Mouse (Mus musculus): Measurements from ENCODE around the gene Trip6. TPM values are rescaled to one million over a fixed set of nuclear protein-coding genes. Genes with fewer than 3 reads are reported as not detected.

Trip6 gene
- total and polyA plus RNA-seq, 3 experiments, result 0.86 to 3.9 (median 1.8) TPM

DNA sequence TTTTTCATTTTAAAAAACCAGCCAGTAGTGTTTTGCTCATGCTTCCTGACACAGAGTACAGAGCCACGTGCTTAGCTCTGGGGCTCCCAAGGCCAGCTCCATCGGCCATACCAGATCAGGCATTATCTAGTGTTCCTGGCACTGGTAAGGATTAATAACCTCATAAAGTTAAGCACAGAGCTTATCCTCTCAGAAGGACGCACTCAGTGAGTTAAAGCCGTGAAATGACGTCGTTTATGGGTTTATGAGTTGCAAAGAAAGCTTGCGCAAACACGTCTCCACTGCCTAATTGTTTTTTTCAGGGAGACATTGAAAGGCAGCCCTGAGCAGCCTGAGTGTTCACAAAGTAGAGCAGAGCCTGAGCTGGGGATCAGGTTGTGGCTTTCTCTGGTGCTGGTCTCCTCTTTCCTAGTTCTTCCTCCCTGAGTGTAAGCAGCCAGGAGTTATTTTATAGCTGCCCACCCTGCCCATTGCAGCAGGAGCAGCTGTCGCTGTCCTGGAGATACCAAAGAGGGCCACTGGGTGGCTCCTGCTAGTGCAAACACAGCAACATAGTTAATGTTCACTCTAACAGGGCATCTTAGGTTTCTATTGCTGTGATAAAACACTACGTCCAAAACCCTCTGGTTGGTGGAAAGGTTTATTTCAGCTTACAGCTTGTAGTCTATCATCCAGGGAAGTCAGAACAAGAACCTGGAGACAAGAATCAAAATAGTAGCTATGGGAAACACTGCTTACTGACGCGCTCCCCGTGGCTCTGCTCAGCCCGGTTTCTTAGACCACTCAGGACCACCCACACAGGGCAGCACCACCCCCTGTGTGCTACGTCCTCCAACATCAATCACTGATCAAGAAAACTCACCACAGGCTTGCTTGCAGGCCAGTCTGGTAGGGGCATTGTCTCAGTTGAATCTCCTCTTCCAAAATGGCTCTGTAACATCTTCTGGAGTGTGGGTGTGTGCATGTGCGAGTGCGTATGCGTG is 36.6 kb downstream of the Trip6 start:
- H3K4me3 ChIP-seq (replicated peaks in 1 of 3; ENCODE audit: low read depth in 2 of 3, low read length in 2 of 3, poor library complexity in 1 of 3), result no peak overlapping the region
- H3K27ac ChIP-seq (ENCODE audit: insufficient read depth, low read depth), result no peak overlapping the region
- H3K9me3 ChIP-seq (replicated peaks; ENCODE audit: low read length), result peaks cover 11% of the 10 kb centered on the region
- no peaks in the 10 kb centered on the region for H3K36me3 ChIP-seq (replicated peaks in 1 of 2; ENCODE audit: control insufficient read depth in 1 of 2, insufficient read depth in 1 of 2, low read length in 1 of 2)
- TF ChIP-seq JUN (IDR thresholded peaks at IDR 0.05; ENCODE audit: insufficient read depth, low read depth, low read length), result no peak
- TF ChIP-seq CHD1 (IDR thresholded peaks at IDR 0.05; ENCODE audit: low read depth, low read length), result no peak
- TF ChIP-seq MAZ (IDR thresholded peaks at IDR 0.05; ENCODE audit: low read depth, low read length), result no peak
- TF ChIP-seq CTCF (conservative IDR thresholded peaks at IDR 0.05 in 1 of 2, IDR thresholded peaks at IDR 0.05 in 1 of 2; ENCODE audit: low read depth in 2 of 2, low read length in 2 of 2), result peak in 1 of 2 experiments; percentile 55; a peak in 2 of 4 replicates
- peak; percentile 57 for TF ChIP-seq SMC3 (IDR thresholded peaks at IDR 0.05; ENCODE audit: low read depth, low read length)
- no peak for TF ChIP-seq RCOR1 (conservative IDR thresholded peaks at IDR 0.05; ENCODE audit: low read depth, low read length)
- TF ChIP-seq ZKSCAN1 (IDR thresholded peaks at IDR 0.05; ENCODE audit: borderline replicate concordance, low read depth, low read length), result no peak
- TF ChIP-seq BHLHE40 (IDR thresholded peaks at IDR 0.05; ENCODE audit: low read depth, low read length), result no peak
- peak; percentile 13 for TF ChIP-seq RAD21 (IDR thresholded peaks at IDR 0.05; ENCODE audit: low read depth, low read length)
- TF ChIP-seq NELFE (IDR thresholded peaks at IDR 0.05; ENCODE audit: low read depth, low read length), result no peak
- TF ChIP-seq TCF12 (IDR thresholded peaks at IDR 0.05; ENCODE audit: low read depth, low read length), result no peak
- TF ChIP-seq USF1 (IDR thresholded peaks at IDR 0.05; ENCODE audit: low read depth, low read length), result no peak
- no peak for TF ChIP-seq POLR2AphosphoS2 (IDR thresholded peaks at IDR 0.05; ENCODE audit: low read depth, low read length)
- TF ChIP-seq USF2 (conservative IDR thresholded peaks at IDR 0.05; ENCODE audit: low read depth, low read length), result no peak
- no peak for TF ChIP-seq UBTF (IDR thresholded peaks at IDR 0.05; ENCODE audit: low read depth, low read length)
- no peak for TF ChIP-seq EP300 (IDR thresholded peaks at IDR 0.05; ENCODE audit: low read length)
- TF ChIP-seq JUND (conservative IDR thresholded peaks at IDR 0.05; ENCODE audit: low read depth, low read length), result no peak
- no peak for TF ChIP-seq NRF1 (IDR thresholded peaks at IDR 0.05; ENCODE audit: low read depth, low read length)
- TF ChIP-seq CHD2 (IDR thresholded peaks at IDR 0.05; ENCODE audit: low read length), result no peak
- TF ChIP-seq MAX (IDR thresholded peaks at IDR 0.05; ENCODE audit: low read length), result no peak
- no peak for TF ChIP-seq KAT2A (IDR thresholded peaks at IDR 0.05; ENCODE audit: insufficient replicate concordance, low read length)
- no peak overlapping the region for H3K4me2 ChIP-seq (ENCODE audit: insufficient read depth, low read depth, poor library complexity, severe bottlenecking)
- in situ Hi-C loops (cut with MboI; ENCODE audit: low pct_ligation_motif_present, low pct_unique_long_range_greater_than_20kb, low sequenced_read_pairs) (no loop called here), dilution Hi-C loops (cut with MboI; ENCODE audit: extremely low pct_ligation_motif_present, extremely low pct_unique_long_range_greater_than_20kb, low sequenced_read_pairs) (no loop called here)
- no peaks in the 10 kb centered on the region for H3K79me2 ChIP-seq (replicated peaks; ENCODE audit: control insufficient read depth, extremely low read depth, insufficient read depth, poor library complexity, severe bottlenecking)
- DNase-seq (ENCODE audit: extremely low read depth), result no peak
- H3K9ac ChIP-seq (ENCODE audit: insufficient read depth, low read depth), result no peak overlapping the region
- H3K4me1 ChIP-seq (ENCODE audit: control insufficient read depth in 1 of 2, insufficient read depth in 2 of 2), result no peaks in the 10 kb centered on the region
- peaks cover 64% of the 10 kb centered on the region for H3K27me3 ChIP-seq (replicated peaks)
